Mouse (Mus musculus) embryonic fibroblast, embryonic 13.5 days (primary cell): ENCODE results near the gene Plekhg2. TPM values are rescaled to one million over a fixed set of nuclear protein-coding genes. Genes with fewer than 3 reads are reported as not detected.

Source experiments
- H3K27ac ChIP-seq: 2 replicates; pipeline ENCODE4 v1.5.1; 2012; ENCODE audit warnings: low read length, control low read depth, inconsistent platforms; ENCODE audit not compliant: insufficient read depth
- H3K4me1 ChIP-seq: 2 replicates; pipeline ENCODE4 v1.6.1; 2011; ENCODE audit warnings: low read length; ENCODE audit not compliant: control insufficient read depth, insufficient read depth
- H3K4me3 ChIP-seq: 2 replicates; pipeline ENCODE4 v1.5.1; 2011; ENCODE audit warnings: mild to moderate bottlenecking, control low read depth, low read length; ENCODE audit not compliant: insufficient read depth
- CTCF ChIP-seq: IDR thresholded peaks from 2 replicates; pipeline ENCODE4 v1.5.1; 2011; ENCODE audit warnings: mild to moderate bottlenecking, control low read depth, low read length, moderate library complexity, borderline replicate concordance; ENCODE audit not compliant: insufficient read depth
- POLR2A ChIP-seq: IDR thresholded peaks from 2 replicates; pipeline ENCODE4 v1.6.1; 2011; ENCODE audit warnings: low read depth, mild to moderate bottlenecking, control low read depth, low read length, moderate library complexity
- polyA plus RNA-seq: library from polyadenylated mRNA; stranded (reverse); fragments of >200 nt; gene quantifications from 2 replicates; pipeline ENCODE4 v1.2.4, GENCODE M21; 2011; ENCODE audit warnings: low read depth; ENCODE audit not compliant: missing spikeins, insufficient read length

Plekhg2 gene
- polyA plus RNA-seq, 1 experiment: 68.5 TPM

GRCm38 (mm10) chr7:28341381-28341780 lies 31.0 kb downstream of the Plekhg2 start:
- Histone ChIP-seq H3K4me3 (no peak overlapping the region), H3K27ac (no peak overlapping the region), H3K4me1 (no peaks in the 10 kb centered on the region)
- no peak for TF ChIP-seq POLR2A
- TF ChIP-seq CTCF: no peak

- peak overlapping the region; percentile 83 for H3K27ac ChIP-seq
- peaks cover 7% of the 10 kb centered on the region; the same call in 1 of the 2 replicates for H3K4me1 ChIP-seq
- peak overlapping the region; percentile 44 for H3K4me3 ChIP-seq
- no peak for TF ChIP-seq CTCF
- TF ChIP-seq POLR2A: no peak
Measured at GRCm38 (mm10) chr7:28339213-28339917, 33.0 kb downstream of the Plekhg2 start.

GRCm38 (mm10) chr7:28338108-28338998 lies 34.0 kb downstream of the Plekhg2 start, which contains the start of gene Supt5:
Gene Supt5 (minus strand): TSS chr7:28338746.
- Histone ChIP-seq H3K4me1 (peaks cover 7% of the 10 kb centered on the region), H3K4me3 (peak within 1 kb of the TSS; percentile 93), H3K27ac (peak within 1 kb of the TSS; percentile 83)
- TF ChIP-seq CTCF: no peak
- peak; percentile 94 for TF ChIP-seq POLR2A

GRCm38 (mm10) chr7:28335471-28335870 lies 36.9 kb downstream of the Plekhg2 start:
- H3K4me3 ChIP-seq: no peak overlapping the region
- TF ChIP-seq CTCF: no peak
- TF ChIP-seq POLR2A: no peak
- peaks cover 7% of the 10 kb centered on the region for H3K4me1 ChIP-seq
- no peak overlapping the region; the same call in 1 of the 2 replicates for H3K27ac ChIP-seq

- H3K27ac ChIP-seq: peak overlapping the region; percentile 72
- no peak for TF ChIP-seq POLR2A
- no peak for TF ChIP-seq CTCF
- H3K4me3 ChIP-seq: no peak overlapping the region
- H3K4me1 ChIP-seq: peaks cover 7% of the 10 kb centered on the region
Measured at GRCm38 (mm10) chr7:28334534-28334933, 37.9 kb downstream of the Plekhg2 start.

GRCm38 (mm10) chr7:28328260-28328659 lies 44.1 kb downstream of the Plekhg2 start:
- H3K27ac ChIP-seq: no peak overlapping the region
- H3K4me1 ChIP-seq: no peaks in the 10 kb centered on the region; the same call in 1 of the 2 replicates
- no peak overlapping the region for H3K4me3 ChIP-seq
- no peak for TF ChIP-seq POLR2A
- no peak for TF ChIP-seq CTCF

GRCm38 (mm10) chr7:28326457-28326856 lies 45.9 kb downstream of the Plekhg2 start:
- H3K4me3 ChIP-seq: no peak overlapping the region
- no peak for TF ChIP-seq CTCF
- no peak for TF ChIP-seq POLR2A
- H3K4me1 ChIP-seq: no peaks in the 10 kb centered on the region

GRCm38 (mm10) chr7:28325293-28325692 lies 47.1 kb downstream of the Plekhg2 start:
- H3K27ac ChIP-seq: no peak overlapping the region
- H3K4me1 ChIP-seq: no peaks in the 10 kb centered on the region
- TF ChIP-seq CTCF (no peak), POLR2A (no peak)
- H3K4me3 ChIP-seq: no peak overlapping the region

More at GRCm38 (mm10) chr7:28326457-28326856, 45.9 kb downstream of the Plekhg2 start:
- H3K27ac ChIP-seq: no peak overlapping the region

GRCm38 (mm10) chr7:28321974-28322720 lies 50.3 kb downstream of the Plekhg2 start:
- no peak for TF ChIP-seq CTCF
- TF ChIP-seq POLR2A: no peak
- Histone ChIP-seq H3K4me1 (no peaks in the 10 kb centered on the region), H3K4me3 (no peak overlapping the region), H3K27ac (no peak overlapping the region)
